Comparison of ENCODE assay signal across 7 mouse cellular contexts in genomic region chr9:115306202-115306601, GRCm38 (mm10). TPM values are rescaled to one million over a fixed set of nuclear protein-coding genes. Genes with fewer than 3 reads are reported as not detected.
DNase-seq lines count a peak whose midpoint lies in the region; ATAC-seq and TF ChIP-seq lines count a peak whose summit lies in the region.

No protein-coding gene starts in this region.

- H3K4me2 ChIP-seq in liver, postnatal 0 days (ENCODE audit: low read depth, low read length), result peak overlapping the region; percentile 63

- peak overlapping the region; percentile 49 for H3K9ac ChIP-seq in liver, postnatal 0 days (replicated peaks)

- no peak for TF ChIP-seq EP300 in liver, postnatal 0 days (IDR thresholded peaks at IDR 0.05; ENCODE audit: low read depth)

- H3K4me3 ChIP-seq in liver, postnatal 0 days (ENCODE audit: low read depth, low read length), result 0 out of 2 replicates have a peak overlapping the region, but pooled peaks have one; percentile 97

- H3K9me3 ChIP-seq in liver, postnatal 0 days (ENCODE audit: low read length), result no peaks in the 10 kb centered on the region

- TF ChIP-seq CTCF in liver, postnatal 0 days (IDR thresholded peaks at IDR 0.05; ENCODE audit: low read depth), result no peak

- peak; percentile 42 for DNase-seq in 416B (ENCODE audit: low read depth)
- peak; percentile 41 for DNase-seq in MN1 (ENCODE audit: low spot score)
- peak; percentile 58 to 61 for DNase-seq in heart, postnatal 10 days
- no peak for DNase-seq in liver, postnatal 0 days
- no peak for DNase-seq in c-Kit-positive CD71-positive TER-119-positive erythroid progenitor cells, embryonic 14.5 days (ENCODE audit: low spot score)
- no peak for DNase-seq in thymus, postnatal 4 days
- DNase-seq in urinary bladder, postnatal 25 days (ENCODE audit: low spot score), result no peak

- 0 out of 2 replicates have a peak, but pooled peaks cover 4% of the 10 kb centered on the region for H3K36me3 ChIP-seq in liver, postnatal 0 days (replicated peaks; ENCODE audit: insufficient read depth, low read length)

- intact Hi-C loops in heart, postnatal 10 days (cut with DNase I), result loop anchor here (5.0 kb wide), 1 partner anchor 401 kb away; no protein-coding TSS in a partner anchor

- no peaks in the 10 kb centered on the region for H3K27me3 ChIP-seq in liver, postnatal 0 days (ENCODE audit: insufficient read depth, low read length)

- H3K4me1 ChIP-seq in liver, postnatal 0 days (ENCODE audit: insufficient read depth), result peaks cover 44% of the 10 kb centered on the region

- WGBS in liver, postnatal 0 days (ENCODE audit: insufficient replicate concordance), result 18% methylated on average over 6 of the region's 6 CpGs

- peak overlapping the region; percentile 25 for H3K27ac ChIP-seq in liver, postnatal 0 days (ENCODE audit: low read depth)

- no peak for ATAC-seq in liver, postnatal 0 days

RNA-seq across cellular contexts. Expression of gene Stt3b, which starts 4.0 kb away (rescaled TPM):
- 10 to 100 TPM; 68.6 to 69.2 TPM for total RNA-seq in heart, postnatal 10 days (2021)
- polyA plus RNA-seq in liver, postnatal 0 days (2015; fragmentation: Nextera tagmentation; extraction: Ambion mirVana), result 41.8 and 43.8 TPM in 2 replicates

Comparison
In these comparisons a context has a peak if more than half of its experiments do, and no peak if none do; other contexts are left out.
1. DNase-seq: peak in 416B (single experiment), MN1 (single experiment) and heart, postnatal 10 days (2 of 2); none in liver, postnatal 0 days (single experiment), c-Kit-positive CD71-positive TER-119-positive erythroid progenitor cells, embryonic 14.5 days (single experiment), thymus, postnatal 4 days (single experiment) and urinary bladder, postnatal 25 days (single experiment).